Mouse (Mus musculus) limb, embryonic 14.5 days (tissue): ENCODE measurements around the gene Ly6f. TPM values are rescaled to one million over a fixed set of nuclear protein-coding genes. Genes with fewer than 3 reads are reported as not detected.

Source experiments
- ATAC-seq: fragments of 200-750 bp; cut with Nextera tagmentation; 2 replicates; pipeline ENCODE4 v1.8.0; 2017; ENCODE audit warnings: low read depth, moderate number of reproducible peaks, moderate TSS enrichment; ENCODE audit not compliant: low FRiP score
- DNase-seq: peaks from one replicate; pipeline ENCODE4 v3.0.0-alpha.2; 2015; ENCODE audit warnings: low spot score
- H3K27ac ChIP-seq: fragments of 300-500 bp; sonication (generic); replicated peaks from 2 replicates; pipeline ENCODE4 v1.5.1; 2014; ENCODE audit warnings: low read depth, mild to moderate bottlenecking, low read length, moderate library complexity, mixed read lengths
- H3K27me3 ChIP-seq: fragments of 300-500 bp; sonication (generic); 2 replicates; pipeline ENCODE4 v1.6.1; 2014; ENCODE audit warnings: low read length, mixed read lengths; ENCODE audit not compliant: control insufficient read depth, insufficient read depth
- H3K36me3 ChIP-seq: fragments of 300-500 bp; sonication (generic); 2 replicates; pipeline ENCODE4 v1.6.1; 2014; ENCODE audit warnings: mild to moderate bottlenecking, low read length, moderate library complexity, mixed read lengths; ENCODE audit not compliant: control insufficient read depth, insufficient read depth
- H3K4me1 ChIP-seq: fragments of 300-500 bp; sonication (generic); 2 replicates; pipeline ENCODE4 v1.6.1; 2014; ENCODE audit warnings: antibody characterized with exemption, low read length, mixed read lengths; ENCODE audit not compliant: control insufficient read depth, insufficient read depth
- H3K4me2 ChIP-seq: fragments of 300-500 bp; sonication (generic); replicated peaks from 2 replicates; pipeline ENCODE4 v1.6.1; 2014; ENCODE audit warnings: low read depth, mild to moderate bottlenecking, low read length, moderate library complexity; ENCODE audit not compliant: severe bottlenecking
- H3K4me3 ChIP-seq: fragments of 300-500 bp; sonication (generic); replicated peaks from 2 replicates; pipeline ENCODE4 v1.5.1; 2014; ENCODE audit warnings: low read length
- H3K9ac ChIP-seq: fragments of 300-500 bp; sonication (generic); 2 replicates; pipeline ENCODE4 v1.6.1; 2014; ENCODE audit warnings: mild to moderate bottlenecking, low read depth, low read length, moderate library complexity; ENCODE audit not compliant: severe bottlenecking
- H3K9me3 ChIP-seq: fragments of 300-500 bp; sonication (generic); 2 replicates; pipeline ENCODE4 v1.6.1; 2016; ENCODE audit warnings: low read length; ENCODE audit not compliant: control insufficient read depth
- POLR2A ChIP-seq: fragments of 200-500 bp; IDR thresholded peaks from 2 replicates; pipeline ENCODE4 v1.8.0; 2012; ENCODE audit warnings: inconsistent platforms, mild to moderate bottlenecking, moderate library complexity, borderline replicate concordance; ENCODE audit not compliant: insufficient read depth, insufficient read length; ENCODE audit errors: extremely low read depth
- WGBS: fragments of 180-500 bp; shearing (Covaris S2); extraction: QIAGEN DNeasy Blood & Tissue Kit; methylation state at CpG from one replicate; pipeline ENCODE4 v1.1.7; 2014; 5-methylcytosine and 5-hydroxymethylcytosine counted together
- polyA plus RNA-seq, 2 experiments: library from polyadenylated mRNA; depleted of rRNA in 1 of 2; stranded (reverse) in 1 of 2; unstranded in 1 of 2; fragments of >200 nt; fragmentation: Nextera tagmentation in 1 of 2; extraction: Ambion mirVana in 1 of 2; gene quantifications; 2 replicates each; pipeline versions ENCODE4 v1.2.1 to v1.2.3; 2012 to 2014

The Ly6f gene
- polyA plus RNA-seq, 2 experiments, result not detected

DNA sequence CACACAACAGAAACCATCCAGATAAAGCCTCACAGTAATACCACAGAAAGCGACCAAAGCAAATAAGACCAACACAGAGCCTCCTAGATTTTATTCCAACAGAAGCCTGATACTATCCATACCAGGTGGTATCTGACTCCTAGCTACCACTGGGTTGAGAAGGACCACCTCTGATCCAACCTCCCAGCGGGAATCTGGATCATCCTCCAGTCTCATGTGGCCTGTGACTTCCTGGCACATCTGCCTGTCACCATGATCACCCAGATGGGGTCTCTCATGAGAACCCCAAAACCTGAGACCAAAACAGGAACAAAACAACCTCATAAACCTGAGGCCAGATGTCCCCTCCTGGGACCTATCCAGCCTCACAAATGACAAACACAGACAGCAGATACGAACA lies 13.6 kb upstream of the Ly6f start:
- Histone ChIP-seq H3K9me3 (no peaks in the 10 kb centered on the region), H3K4me1 (no peaks in the 10 kb centered on the region), H3K4me3 (no peak overlapping the region), H3K9ac (no peak overlapping the region), H3K27ac (no peak overlapping the region), H3K4me2 (no peak overlapping the region), H3K36me3 (no peaks in the 10 kb centered on the region), H3K27me3 (no peaks in the 10 kb centered on the region)
- ATAC-seq (no peak), DNase-seq (no peak)
- no peak for TF ChIP-seq POLR2A
- WGBS, result 90% methylated on average over 3 of the region's 3 CpGs

DNA sequence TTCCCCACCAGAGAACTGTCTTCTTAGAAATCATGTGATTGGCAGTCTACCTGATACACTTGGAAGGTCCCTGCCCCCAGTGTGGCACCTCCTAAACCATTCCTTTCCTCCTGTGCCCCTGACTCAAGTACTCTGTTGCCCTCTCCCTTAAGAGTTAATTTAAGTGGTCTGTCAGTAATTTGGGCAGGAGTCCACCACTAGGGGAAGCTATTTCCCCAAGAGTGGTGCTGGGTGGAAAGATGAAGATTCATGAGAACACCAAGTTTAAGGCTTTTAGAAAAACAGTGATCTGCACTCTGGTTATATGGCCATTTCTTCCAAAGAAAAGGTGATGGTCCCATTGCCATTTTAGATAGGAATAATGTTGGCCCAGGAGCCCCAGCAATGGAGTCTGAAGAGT lies 2.4 kb upstream of the Ly6f start:
- Histone ChIP-seq H3K4me1 (no peaks in the 10 kb centered on the region), H3K9ac (no peak overlapping the region), H3K27me3 (no peaks in the 10 kb centered on the region), H3K27ac (no peak overlapping the region), H3K4me3 (no peak overlapping the region), H3K4me2 (no peak overlapping the region), H3K9me3 (no peaks in the 10 kb centered on the region), H3K36me3 (no peaks in the 10 kb centered on the region)
- DNase-seq (no peak), ATAC-seq (no peak)
- no peak for TF ChIP-seq POLR2A

GRCm38 (mm10) chr15:75266626-75267025 lies 1.6 kb upstream of the Ly6f start:
- no peak for TF ChIP-seq POLR2A
- H3K4me1 ChIP-seq, result no peaks in the 10 kb centered on the region
- no peak overlapping the region for H3K4me3 ChIP-seq
- no peak overlapping the region for H3K27ac ChIP-seq
- H3K9ac ChIP-seq, result no peak overlapping the region
- DNase-seq, result no peak
- ATAC-seq, result no peak
- no peaks in the 10 kb centered on the region for H3K36me3 ChIP-seq
- no peaks in the 10 kb centered on the region for H3K9me3 ChIP-seq
- H3K27me3 ChIP-seq, result no peaks in the 10 kb centered on the region
- WGBS, result 69% methylated on average over 1 of the region's 1 CpGs
- no peak overlapping the region for H3K4me2 ChIP-seq

DNA sequence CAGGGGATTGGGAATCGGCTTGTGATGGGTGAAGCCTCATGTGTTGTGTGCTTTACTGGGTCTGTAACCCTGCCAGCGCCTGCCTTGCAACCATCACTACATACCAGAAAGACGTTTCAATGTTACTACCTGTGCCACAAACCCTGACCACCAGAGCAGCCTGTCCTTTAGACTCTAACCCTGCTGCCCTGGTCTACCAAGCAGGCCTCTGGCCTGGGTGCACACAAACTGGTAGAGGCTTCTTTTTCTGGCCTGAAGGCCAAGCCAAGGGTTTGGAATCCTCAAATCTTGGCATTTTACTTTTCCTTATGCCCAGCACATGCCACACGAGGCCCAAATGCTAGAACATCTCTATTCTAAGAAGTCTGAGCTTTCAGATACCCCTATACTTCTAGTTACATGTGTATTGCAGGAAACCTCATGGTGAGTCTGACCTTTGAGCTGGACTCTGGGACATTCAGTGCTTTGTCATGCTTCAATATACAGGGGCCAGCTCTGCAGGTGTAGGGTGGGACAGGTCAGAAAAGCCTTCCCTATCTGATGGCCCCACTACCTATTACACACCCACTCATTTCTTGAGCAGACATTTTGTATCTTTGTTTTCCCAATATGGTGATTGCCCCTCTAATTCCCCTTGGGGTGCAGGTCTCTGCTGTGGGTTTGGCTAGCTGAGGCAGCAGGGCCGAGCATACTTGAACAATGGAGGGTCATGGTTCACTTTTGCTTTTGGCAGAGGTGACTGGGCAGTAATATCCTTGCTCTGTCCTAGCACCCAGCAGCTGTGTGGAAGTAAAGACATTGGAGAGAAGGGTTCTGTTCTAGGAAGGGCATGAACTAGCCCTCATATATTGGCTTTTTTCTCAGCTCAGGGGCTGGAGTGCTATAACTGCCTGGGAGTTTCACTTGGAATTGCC lies 952 bp downstream of the Ly6f start:
- no peak for DNase-seq
- Histone ChIP-seq H3K9me3 (no peaks in the 10 kb centered on the region), H3K4me1 (no peaks in the 10 kb centered on the region), H3K9ac (no peak overlapping the region), H3K4me3 (no peak overlapping the region), H3K27me3 (no peaks in the 10 kb centered on the region), H3K36me3 (no peaks in the 10 kb centered on the region), H3K27ac (no peak overlapping the region), H3K4me2 (no peak overlapping the region)
- WGBS, result 75% methylated on average over 5 of the region's 5 CpGs
- TF ChIP-seq POLR2A, result no peak
- ATAC-seq, result no peak

DNA sequence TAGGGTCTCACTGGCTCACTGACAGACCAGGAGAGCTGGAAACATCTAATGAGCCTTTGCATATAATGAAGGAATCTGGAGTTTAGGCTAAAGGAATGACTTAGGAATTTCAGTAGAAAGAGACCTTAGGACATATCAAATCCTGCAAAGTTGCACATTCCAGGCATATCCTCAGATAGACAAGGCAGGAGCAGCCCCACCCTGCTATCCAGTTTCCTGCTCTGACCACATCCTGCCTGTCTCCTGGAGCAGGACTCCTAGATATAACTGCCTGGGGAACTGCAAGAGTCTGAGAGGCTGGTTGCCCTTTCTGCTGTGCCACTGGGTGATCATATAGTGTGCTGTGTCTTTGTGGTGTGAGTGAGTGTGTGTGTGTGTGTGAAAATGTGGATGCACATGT lies 1.9 kb downstream of the Ly6f start:
- DNase-seq, result no peak
- H3K27ac ChIP-seq, result no peak overlapping the region
- no peak for ATAC-seq
- H3K4me2 ChIP-seq, result no peak overlapping the region
- no peak overlapping the region for H3K4me3 ChIP-seq
- no peaks in the 10 kb centered on the region for H3K9me3 ChIP-seq
- H3K27me3 ChIP-seq, result no peaks in the 10 kb centered on the region
- TF ChIP-seq POLR2A, result no peak
- H3K9ac ChIP-seq, result no peak overlapping the region
- H3K36me3 ChIP-seq, result no peaks in the 10 kb centered on the region
- no peaks in the 10 kb centered on the region for H3K4me1 ChIP-seq
